1 mouse cellular context compared by ENCODE assay signal in genomic region chr3:105928195-105928569, GRCm38 (mm10).
TF ChIP-seq lines count a peak whose summit lies in the region.

No protein-coding gene starts in this region.

TF ChIP-seq in CH12.LX, 34 proteins besides CTCF, POLR2A, EP300 and RAD21 (continued from another document):
- 0 out of 2 replicates have a peak, but pooled peaks have one; percentile 31 for TF ChIP-seq MXI1 (IDR thresholded peaks at IDR 0.05; ENCODE audit: low read depth, low read length)
- no peak for TF ChIP-seq TBP (conservative IDR thresholded peaks at IDR 0.05; ENCODE audit: low read depth, low read length)
- no peak for TF ChIP-seq GABPA (IDR thresholded peaks at IDR 0.05; ENCODE audit: insufficient replicate concordance, low read depth, low read length)
- TF ChIP-seq IRF4 (IDR thresholded peaks at IDR 0.05; ENCODE audit: low read depth, low read length), result no peak
- 0 out of 2 replicates have a peak, but pooled peaks have one; percentile 26 for TF ChIP-seq MAX (IDR thresholded peaks at IDR 0.05; ENCODE audit: low read length)
- no peak for TF ChIP-seq UBTF (IDR thresholded peaks at IDR 0.05; ENCODE audit: low read depth, low read length)
- TF ChIP-seq ZNF384 (IDR thresholded peaks at IDR 0.05; ENCODE audit: low read depth, low read length), result no peak
- TF ChIP-seq ZC3H11A (IDR thresholded peaks at IDR 0.05; ENCODE audit: low read depth, low read length), result no peak
- TF ChIP-seq USF1 (IDR thresholded peaks at IDR 0.05; ENCODE audit: low read depth, low read length), result no peak
- TF ChIP-seq MAFK (IDR thresholded peaks at IDR 0.05; ENCODE audit: insufficient replicate concordance, low read length), result no peak
- TF ChIP-seq TCF12 (IDR thresholded peaks at IDR 0.05; ENCODE audit: low read depth, low read length), result no peak
- TF ChIP-seq KAT2A (IDR thresholded peaks at IDR 0.05; ENCODE audit: insufficient replicate concordance, low read length), result 0 out of 2 replicates have a peak, but pooled peaks have one; percentile 27
- TF ChIP-seq MEF2A (IDR thresholded peaks at IDR 0.05; ENCODE audit: borderline replicate concordance, low read depth, low read length), result no peak
- TF ChIP-seq HCFC1 (IDR thresholded peaks at IDR 0.05; ENCODE audit: low read depth, low read length), result no peak
- no peak for TF ChIP-seq SIN3A (IDR thresholded peaks at IDR 0.05; ENCODE audit: low read length)
- no peak for TF ChIP-seq E2F4 (IDR thresholded peaks at IDR 0.05; ENCODE audit: insufficient replicate concordance, low read depth, low read length)
- TF ChIP-seq MYC (IDR thresholded peaks at IDR 0.05; ENCODE audit: low read depth, low read length), result no peak
- no peak for TF ChIP-seq CHD2 (IDR thresholded peaks at IDR 0.05; ENCODE audit: low read length)
- TF ChIP-seq RCOR1 (conservative IDR thresholded peaks at IDR 0.05; ENCODE audit: low read depth, low read length), result no peak
- TF ChIP-seq ZMIZ1 (IDR thresholded peaks at IDR 0.05; ENCODE audit: low read depth, low read length), result no peak
- no peak for TF ChIP-seq NELFE (IDR thresholded peaks at IDR 0.05; ENCODE audit: low read depth, low read length)
- no peak for TF ChIP-seq POLR2AphosphoS2 (IDR thresholded peaks at IDR 0.05; ENCODE audit: low read depth, low read length)
- no peak for TF ChIP-seq NRF1 (IDR thresholded peaks at IDR 0.05; ENCODE audit: low read depth, low read length)
